ENCODE assay signal across 22 mouse cellular contexts in the genomic region with DNA sequence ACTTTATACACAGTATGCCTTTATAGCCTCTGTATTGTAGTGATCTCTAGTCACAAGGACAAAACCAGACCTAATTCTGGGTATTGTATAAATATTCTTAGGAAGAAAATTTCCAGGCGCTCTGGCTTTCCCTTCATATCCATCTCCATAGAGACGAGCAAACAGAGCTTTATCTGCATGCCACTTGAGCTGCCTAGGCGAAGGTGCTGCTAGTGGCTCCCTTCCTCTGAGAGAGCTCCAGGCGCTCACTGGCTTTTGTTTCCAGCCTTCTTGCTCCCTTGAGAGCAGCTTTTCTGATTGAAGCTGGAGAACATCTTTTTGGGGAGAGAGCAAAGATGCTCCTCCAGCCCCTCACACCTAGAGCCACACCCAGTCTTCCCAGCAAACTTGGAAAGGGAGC.
DNase-seq lines count a peak whose midpoint lies in the region; ATAC-seq and TF ChIP-seq lines count a peak whose summit lies in the region.
"Had no signal": no experiment of that assay in that cellular context is flagged by ENCODE, and none has a peak within 500 bp of the region (broad histone marks: within the 10 kb centered on the region; RNA-seq: fewer than 3 reads in every experiment).

No protein-coding gene starts in this region.

- H3K4me1 ChIP-seq in heart, postnatal 0 days (ENCODE audit: control insufficient read depth, insufficient read depth), result peaks cover 8% of the 10 kb centered on the region; the same call in 1 of the 2 replicates
- no peaks in the 10 kb centered on the region; the same call in 1 of the 2 replicates for H3K4me1 ChIP-seq in heart, adult 2 months (ENCODE audit: control insufficient read depth, insufficient read depth, low read length)
- H3K4me1 ChIP-seq: forebrain, embryonic 15.5 days; hindbrain, embryonic 15.5 days; kidney, embryonic 15.5 days; midbrain, embryonic 15.5 days; neural tube, embryonic 12.5 days had no signal

- ATAC-seq in frontal cortex, adult (ENCODE audit: low TSS enrichment), result peak; percentile 86
- ATAC-seq in heart, postnatal 0 days (ENCODE audit: insufficient read depth, low read depth), result peak; percentile 39; the same call in 1 of the 2 replicates
- ATAC-seq: activated CD4-positive, CD25-positive, alpha-beta regulatory T cell, adult 4 months; forebrain, embryonic 15.5 days; midbrain, embryonic 15.5 days had no signal

- H3K36me3 ChIP-seq in heart, postnatal 0 days (replicated peaks; ENCODE audit: control insufficient read depth, insufficient read depth, low read length), result no peaks in the 10 kb centered on the region
- no peaks in the 10 kb centered on the region for H3K36me3 ChIP-seq in heart, adult 2 months (ENCODE audit: control insufficient read depth, insufficient read depth, low read length)
- H3K36me3 ChIP-seq: embryonic facial prominence, embryonic 10.5 days; forebrain, embryonic 15.5 days; hindbrain, embryonic 15.5 days; kidney, embryonic 15.5 days; midbrain, embryonic 15.5 days; neural tube, embryonic 12.5 days had no signal

- H3K79me2 ChIP-seq in heart, adult 2 months (replicated peaks; ENCODE audit: control insufficient read depth, insufficient read depth, low read length), result no peaks in the 10 kb centered on the region

- WGBS in heart, postnatal 0 days, result 29% methylated on average over 4 of the region's 4 CpGs
- 36% methylated on average over 4 of the region's 4 CpGs for WGBS in heart, adult 2 months

- intact Hi-C loops in heart, adult 2 months (cut with DNase I), result no loop called here

- no peak overlapping the region for H3K27ac ChIP-seq in heart, postnatal 0 days (ENCODE audit: low read depth)
- H3K27ac ChIP-seq in heart, adult 2 months, result no peak overlapping the region
- H3K27ac ChIP-seq: embryonic facial prominence, embryonic 10.5 days; forebrain, embryonic 15.5 days; hindbrain, embryonic 15.5 days; kidney, embryonic 15.5 days; macrophage; midbrain, embryonic 15.5 days; neural tube, embryonic 12.5 days had no signal

- H3K4me2 ChIP-seq in heart, postnatal 0 days (ENCODE audit: low read depth, low read length), result no peak overlapping the region
- H3K4me2 ChIP-seq: forebrain, embryonic 15.5 days; hindbrain, embryonic 15.5 days; kidney, embryonic 15.5 days; midbrain, embryonic 15.5 days; neural tube, embryonic 12.5 days had no signal

- no peak for TF ChIP-seq EP300 in heart, postnatal 0 days (IDR thresholded peaks at IDR 0.05; ENCODE audit: low read depth)
- no peak for TF ChIP-seq EP300 in heart, adult 2 months (IDR thresholded peaks at IDR 0.05; ENCODE audit: insufficient read depth, low read depth, low read length)

- H3K4me3 ChIP-seq in heart, postnatal 0 days (ENCODE audit: low read depth, low read length), result no peak overlapping the region
- no peak overlapping the region for H3K4me3 ChIP-seq in heart, adult 2 months
- H3K4me3 ChIP-seq: embryonic facial prominence, embryonic 10.5 days; forebrain, embryonic 15.5 days; hindbrain, embryonic 15.5 days; kidney, embryonic 15.5 days; midbrain, embryonic 15.5 days; neural tube, embryonic 12.5 days had no signal

- no peak for TF ChIP-seq CTCF in heart, postnatal 0 days (IDR thresholded peaks at IDR 0.05; ENCODE audit: low read depth)
- no peak for TF ChIP-seq CTCF in heart, adult 2 months (IDR thresholded peaks at IDR 0.05)

- DNase-seq in frontal cortex, postnatal 36 days (ENCODE audit: low spot score in 2 of 2), result no peak
- DNase-seq in heart, postnatal 0 days (ENCODE audit: low spot score), result peak; percentile 64
- DNase-seq in heart, adult 2 months, result no peak
- DNase-seq in right cerebral cortex, postnatal 10 days (ENCODE audit: low spot score in 2 of 2), result peak; percentile 48 to 49
- DNase-seq in right cerebral cortex, postnatal 25 days, result no peak
- no peak for DNase-seq in urinary bladder, postnatal 4 days (ENCODE audit: low spot score in 2 of 2)
- DNase-seq: adrenal gland, postnatal 10 days; cerebellum, adult 8-10 months; gastrocnemius, postnatal 14 days; kidney, adult 11 months; kidney, postnatal 36 days; layer of hippocampus, postnatal 36 days; thymus, postnatal 25 days had no signal

- no peaks in the 10 kb centered on the region for H3K27me3 ChIP-seq in heart, postnatal 0 days (ENCODE audit: control insufficient read depth, insufficient read depth, low read length)
- no peaks in the 10 kb centered on the region for H3K27me3 ChIP-seq in heart, adult 2 months (ENCODE audit: control insufficient read depth, insufficient read depth, low read length)
- H3K27me3 ChIP-seq: forebrain, embryonic 15.5 days; hindbrain, embryonic 15.5 days; kidney, embryonic 15.5 days; midbrain, embryonic 15.5 days; neural tube, embryonic 12.5 days had no signal

- H3K9ac ChIP-seq in heart, postnatal 0 days (replicated peaks; ENCODE audit: low read depth, low read length), result no peak overlapping the region
- no peak overlapping the region for H3K9ac ChIP-seq in heart, adult 2 months (ENCODE audit: low read depth, low read length)
- H3K9ac ChIP-seq: forebrain, embryonic 15.5 days; hindbrain, embryonic 15.5 days; kidney, embryonic 15.5 days; midbrain, embryonic 15.5 days; neural tube, embryonic 12.5 days had no signal

- H3K9me3 ChIP-seq in heart, postnatal 0 days (replicated peaks; ENCODE audit: control insufficient read depth, low read length), result 0 out of 2 replicates have a peak, but pooled peaks cover 6% of the 10 kb centered on the region
- H3K9me3 ChIP-seq: embryonic facial prominence, embryonic 10.5 days; forebrain, embryonic 15.5 days; hindbrain, embryonic 15.5 days; kidney, embryonic 15.5 days; midbrain, embryonic 15.5 days had no signal

- no peak for TF ChIP-seq POLR2A in heart, adult 2 months (IDR thresholded peaks at IDR 0.05; ENCODE audit: insufficient read depth, low read depth, low read length)

Comparison
In these comparisons a context has a peak if more than half of its experiments do, and no peak if none do; other contexts are left out.
1. DNase-seq: peak in heart, postnatal 0 days (single experiment) and right cerebral cortex, postnatal 10 days (2 of 2); none in frontal cortex, postnatal 36 days (0 of 2), heart, adult 2 months (0 of 2), right cerebral cortex, postnatal 25 days (single experiment) and urinary bladder, postnatal 4 days (0 of 2).